Mouse (Mus musculus) liver, postnatal 0 days (tissue): ENCODE results near the gene Ccdc88c. TPM values are rescaled to one million over a fixed set of nuclear protein-coding genes. Genes with fewer than 3 reads are reported as not detected.

Source experiments
- ATAC-seq: fragments of 200-750 bp; cut with Nextera tagmentation; 2 replicates; pipeline ENCODE4 v1.8.0; 2017; ENCODE audit warnings: mild to moderate bottlenecking, moderate library complexity
- DNase-seq: peaks from one replicate; pipeline ENCODE4 v3.0.0-alpha.2; 2016
- H3K27ac ChIP-seq: fragments of 300-500 bp; sonication (generic); 2 replicates; pipeline ENCODE4 v1.5.1; 2014; ENCODE audit warnings: antibody characterized with exemption, moderate library complexity, mild to moderate bottlenecking, low read depth
- H3K27me3 ChIP-seq: fragments of 300-500 bp; sonication (generic); 2 replicates; pipeline ENCODE4 v1.6.1; 2014; ENCODE audit warnings: low read length, control low read depth, mixed read lengths; ENCODE audit not compliant: insufficient read depth
- H3K36me3 ChIP-seq: fragments of 300-500 bp; sonication (generic); replicated peaks from 2 replicates; pipeline ENCODE4 v1.6.1; 2014; ENCODE audit warnings: mild to moderate bottlenecking, control low read depth, low read length, moderate library complexity, mixed read lengths; ENCODE audit not compliant: insufficient read depth
- H3K4me1 ChIP-seq: fragments of 300-500 bp; sonication (generic); 2 replicates; pipeline ENCODE4 v1.6.1; 2014; ENCODE audit warnings: antibody characterized with exemption, mild to moderate bottlenecking, control low read depth; ENCODE audit not compliant: insufficient read depth
- H3K4me2 ChIP-seq: fragments of 300-500 bp; sonication (generic); 2 replicates; pipeline ENCODE4 v1.6.1; 2014; ENCODE audit warnings: low read depth, mild to moderate bottlenecking, low read length, moderate library complexity, mixed read lengths
- H3K4me3 ChIP-seq: fragments of 300-500 bp; sonication (generic); 2 replicates; pipeline ENCODE4 v1.5.1; 2014; ENCODE audit warnings: low read depth, low read length
- H3K9ac ChIP-seq: fragments of 300-500 bp; sonication (generic); replicated peaks from 2 replicates; pipeline ENCODE4 v1.6.1; 2014; ENCODE audit warnings: mild to moderate bottlenecking, moderate library complexity
- H3K9me3 ChIP-seq: fragments of 300-500 bp; sonication (generic); 2 replicates; pipeline ENCODE4 v1.6.1; 2016; ENCODE audit warnings: mild to moderate bottlenecking, control low read depth, low read length, mixed read lengths
- CTCF ChIP-seq: sonication (generic); IDR thresholded peaks from 2 replicates; pipeline ENCODE4 v1.5.1; 2016; ENCODE audit warnings: antibody characterized with exemption, low read depth
- EP300 ChIP-seq: IDR thresholded peaks from 2 replicates; pipeline ENCODE4 v1.6.1; 2016; ENCODE audit warnings: antibody characterized with exemption, low read depth, mild to moderate bottlenecking
- WGBS: fragments of 180-500 bp; shearing (Covaris S2); extraction: QIAGEN DNeasy Blood & Tissue Kit; methylation state at CpG from one replicate; pipeline ENCODE4 v1.1.7; 2014; ENCODE audit not compliant: insufficient replicate concordance; 5-methylcytosine and 5-hydroxymethylcytosine counted together
- polyA plus RNA-seq: library from polyadenylated mRNA; unstranded; fragments of >200 nt; fragmentation: Nextera tagmentation; extraction: Ambion mirVana; gene quantifications from 2 replicates; pipeline ENCODE4 v1.2.1, GENCODE M21; 2015

The Ccdc88c gene
- polyA plus RNA-seq, 1 experiment from 2014 or later, result 4.2 TPM

DNA sequence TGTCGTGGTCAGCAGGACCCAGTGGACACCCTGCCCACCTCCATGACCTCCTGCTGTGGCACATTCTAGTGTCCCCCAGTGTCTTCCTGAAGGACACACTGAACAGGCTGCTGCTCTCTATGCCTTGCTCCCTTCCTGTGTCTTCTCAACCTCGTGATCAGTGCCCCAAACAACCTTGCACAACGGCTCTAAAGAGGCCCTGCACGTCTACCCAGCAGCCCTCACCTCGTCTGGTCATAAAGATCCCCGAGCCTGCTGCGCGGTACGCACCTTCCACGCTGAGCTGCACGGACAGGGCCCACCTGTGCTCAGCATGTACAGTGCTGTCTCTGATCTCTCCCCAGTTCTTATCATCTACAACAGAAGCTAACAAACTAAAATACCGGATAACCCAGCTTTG, 82.9 kb downstream of the Ccdc88c start:
- no peak for ATAC-seq
- Histone ChIP-seq H3K4me3 (no peak overlapping the region), H3K4me2 (no peak overlapping the region), H3K4me1 (no peaks in the 10 kb centered on the region), H3K36me3 (peaks cover 56% of the 10 kb centered on the region), H3K27me3 (no peaks in the 10 kb centered on the region), H3K9ac (no peak overlapping the region), H3K27ac (no peak overlapping the region), H3K9me3 (no peaks in the 10 kb centered on the region)
- WGBS, result 87% methylated on average over 12 of the region's 12 CpGs
- TF ChIP-seq CTCF (no peak), EP300 (no peak)
- DNase-seq, result no peak

- 82% methylated on average over 12 of the region's 12 CpGs for WGBS
- Histone ChIP-seq H3K27ac (no peak overlapping the region), H3K9ac (no peak overlapping the region), H3K27me3 (no peaks in the 10 kb centered on the region), H3K4me2 (no peak overlapping the region), H3K36me3 (peaks cover 60% of the 10 kb centered on the region), H3K9me3 (no peaks in the 10 kb centered on the region), H3K4me1 (no peaks in the 10 kb centered on the region), H3K4me3 (no peak overlapping the region)
- TF ChIP-seq EP300, result no peak
- no peak for TF ChIP-seq CTCF
- DNase-seq (no peak), ATAC-seq (no peak)
Observed at GRCm38 (mm10) chr12:100945501-100945900, 83.4 kb downstream of the Ccdc88c start.

DNA sequence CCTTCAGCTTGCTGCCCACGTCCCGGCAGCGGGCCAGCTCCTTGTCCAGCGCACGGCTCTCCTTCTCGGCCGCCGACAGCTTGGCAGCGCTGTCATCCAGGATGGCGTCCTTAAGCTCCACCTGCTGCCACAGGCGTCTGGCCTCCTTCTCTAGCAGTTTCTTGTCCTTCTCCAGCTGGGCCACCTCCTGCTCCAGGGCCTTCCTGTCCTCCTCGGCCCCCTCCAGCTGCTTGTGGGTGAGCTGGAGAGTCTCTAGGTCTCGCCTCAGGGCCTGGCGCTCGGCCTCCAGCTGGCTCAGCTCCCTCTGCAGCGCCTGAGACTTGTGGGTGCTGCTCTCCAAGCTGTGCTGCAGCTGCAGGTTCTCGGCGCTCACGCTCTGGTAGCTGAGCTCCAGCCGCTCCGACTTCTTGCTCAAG, 83.9 kb downstream of the Ccdc88c start:
- Histone ChIP-seq H3K9ac (no peak overlapping the region), H3K4me3 (no peak overlapping the region), H3K9me3 (no peaks in the 10 kb centered on the region), H3K4me1 (no peaks in the 10 kb centered on the region), H3K27ac (no peak overlapping the region), H3K27me3 (no peaks in the 10 kb centered on the region), H3K36me3 (peaks cover 63% of the 10 kb centered on the region), H3K4me2 (no peak overlapping the region)
- DNase-seq, result no peak
- TF ChIP-seq CTCF (no peak), EP300 (no peak)
- WGBS, result 93% methylated on average over 21 of the region's 21 CpGs
- no peak for ATAC-seq

GRCm38 (mm10) chr12:100943146-100943545, 85.7 kb downstream of the Ccdc88c start:
- Histone ChIP-seq H3K4me2 (no peak overlapping the region), H3K9ac (no peak overlapping the region), H3K27ac (no peak overlapping the region), H3K4me3 (no peak overlapping the region), H3K27me3 (no peaks in the 10 kb centered on the region), H3K4me1 (no peaks in the 10 kb centered on the region), H3K36me3 (peaks cover 75% of the 10 kb centered on the region), H3K9me3 (no peaks in the 10 kb centered on the region)
- no peak for TF ChIP-seq EP300
- TF ChIP-seq CTCF, result no peak
- ATAC-seq (no peak), DNase-seq (no peak)
- 86% methylated on average over 4 of the region's 4 CpGs for WGBS

GRCm38 (mm10) chr12:100941361-100941760, 87.5 kb downstream of the Ccdc88c start:
- Histone ChIP-seq H3K9ac (no peak overlapping the region), H3K4me2 (no peak overlapping the region), H3K4me1 (no peaks in the 10 kb centered on the region), H3K36me3 (peaks cover 70% of the 10 kb centered on the region), H3K27ac (no peak overlapping the region), H3K27me3 (no peaks in the 10 kb centered on the region), H3K4me3 (no peak overlapping the region), H3K9me3 (no peaks in the 10 kb centered on the region)
- no peak for TF ChIP-seq CTCF
- no peak for TF ChIP-seq EP300
- no peak for DNase-seq
- WGBS, result 68% methylated on average over 3 of the region's 3 CpGs
- no peak for ATAC-seq

DNA sequence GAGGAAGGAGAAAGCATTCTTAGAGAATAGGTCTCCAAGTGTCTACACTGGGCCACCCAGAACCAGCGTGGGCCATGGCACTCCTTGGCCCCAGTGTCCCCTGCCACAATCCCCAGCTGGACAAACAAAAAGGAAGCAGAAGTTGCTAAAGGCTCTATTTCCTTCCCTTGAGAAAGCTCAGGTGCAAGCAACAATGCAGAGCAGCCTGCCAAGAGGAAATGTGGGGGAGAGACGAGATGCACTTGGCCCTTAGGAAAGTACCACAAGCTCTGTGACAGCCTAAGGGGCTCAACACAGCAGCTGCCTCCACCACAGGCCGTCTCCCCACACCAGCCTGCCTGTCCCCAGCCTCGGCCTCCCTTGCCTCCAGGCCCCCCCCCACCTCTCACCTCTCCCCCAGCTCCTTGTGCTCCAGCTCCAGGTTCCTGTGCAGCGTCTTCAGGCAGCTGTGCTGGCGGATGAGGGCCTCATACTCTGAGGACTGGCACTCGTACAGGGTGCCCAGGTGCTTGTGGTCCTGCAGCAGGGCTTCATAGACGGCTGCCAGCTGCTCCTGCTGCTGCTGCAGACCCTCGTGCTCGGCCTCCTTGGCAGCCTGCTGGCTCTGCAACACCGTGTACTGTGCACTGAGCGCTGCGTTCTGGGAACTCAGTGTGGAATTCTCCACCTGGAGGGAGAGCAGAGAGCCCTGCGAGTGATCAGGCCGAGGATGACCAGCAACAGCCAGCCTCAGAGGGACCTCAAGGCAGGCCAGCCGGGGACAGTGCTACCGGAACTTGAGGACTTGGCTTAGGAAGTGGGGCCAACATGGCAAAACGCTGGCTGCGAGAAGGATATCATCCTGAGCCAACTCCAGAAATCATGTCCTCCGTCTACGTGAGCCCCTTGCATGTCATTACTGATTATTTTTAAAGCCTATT, 91.2 kb downstream of the Ccdc88c start:
- H3K27ac ChIP-seq, result peak overlapping the region; percentile 62
- DNase-seq, result no peak
- peaks cover 55% of the 10 kb centered on the region for H3K36me3 ChIP-seq
- ATAC-seq, result no peak
- no peak overlapping the region for H3K4me2 ChIP-seq
- H3K9ac ChIP-seq, result no peak overlapping the region
- H3K4me1 ChIP-seq, result no peaks in the 10 kb centered on the region
- no peaks in the 10 kb centered on the region for H3K27me3 ChIP-seq
- TF ChIP-seq EP300 (no peak), CTCF (no peak)
- no peaks in the 10 kb centered on the region for H3K9me3 ChIP-seq
- WGBS, result 75% methylated on average over 21 of the region's 21 CpGs
- H3K4me3 ChIP-seq, result no peak overlapping the region
